Mouse (Mus musculus): ENCODE data around the gene Exosc10. TPM values are rescaled to one million over a fixed set of nuclear protein-coding genes. Genes with fewer than 3 reads are reported as not detected.

Gene Exosc10
- 58.9 and 73.5 TPM in 2 replicates for polyA plus RNA-seq (2012)

DNA sequence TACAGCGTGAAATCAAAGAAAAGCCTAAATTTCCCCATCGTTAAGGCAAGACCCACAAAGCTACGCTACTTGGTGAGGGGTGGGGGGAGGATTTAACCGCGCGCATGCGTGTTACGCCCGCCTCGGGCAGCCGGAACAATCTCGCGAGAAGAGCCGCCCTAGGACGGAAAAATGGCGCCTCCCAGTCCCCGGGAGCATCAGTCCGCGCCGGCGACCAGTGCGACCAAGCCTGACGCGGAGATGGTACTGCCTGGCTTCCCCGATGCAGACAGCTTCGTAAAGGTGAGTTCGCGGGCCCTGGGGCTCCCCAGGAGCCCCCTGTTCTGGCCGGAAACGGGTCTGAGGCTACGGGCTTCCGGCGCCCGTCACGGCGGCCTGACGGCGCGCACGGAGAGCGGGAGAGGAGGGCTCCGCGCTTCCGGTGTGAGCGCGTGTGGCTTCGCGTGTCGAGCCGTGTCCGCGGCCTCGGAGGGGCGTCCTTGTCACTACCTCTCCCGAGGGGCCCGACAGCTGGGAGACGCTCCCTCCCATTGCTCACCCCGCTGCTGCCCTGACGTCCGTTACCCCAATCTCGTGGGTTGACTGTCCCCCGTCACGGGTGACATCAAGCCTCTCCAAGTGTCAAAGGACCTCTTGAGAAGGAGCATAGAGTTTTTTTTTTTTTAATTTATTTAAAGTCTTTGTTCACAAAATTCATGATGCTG lies at the start of gene Exosc10:
Exosc10 (plus strand) TSS at position 133 of the 704 bp plus-strand sequence.
- no peak for TF ChIP-seq GATA1 (IDR thresholded peaks at IDR 0.05; ENCODE audit: low read length)

- TF ChIP-seq GATA1 (IDR thresholded peaks at IDR 0.05; ENCODE audit: low read length), result no peak
These were observed 48.7 kb upstream of the Exosc10 start for GRCm38 (mm10) chr4:148509450-148510084.

DNA sequence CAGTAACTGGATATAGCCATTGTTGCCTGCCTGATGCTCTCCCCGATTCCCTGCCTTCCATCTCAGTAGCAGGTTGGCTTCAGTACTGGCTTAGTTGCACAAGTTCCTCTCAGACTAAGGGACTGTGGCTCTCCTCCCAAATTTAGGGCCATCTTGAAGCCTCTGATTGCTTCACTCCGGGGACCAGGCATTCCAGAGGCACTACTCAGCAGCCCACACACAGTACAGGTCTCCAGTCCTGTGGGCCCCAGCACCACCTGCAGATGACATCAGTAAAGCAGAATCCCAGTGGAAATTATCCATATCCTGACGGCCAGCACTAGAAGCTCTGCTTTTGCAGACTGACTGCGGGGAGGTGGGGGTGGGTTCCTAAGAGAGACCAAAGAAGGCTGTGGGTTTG lies 47.5 kb upstream of the Exosc10 start:
- TF ChIP-seq GATA1 (IDR thresholded peaks at IDR 0.05; ENCODE audit: low read length), result no peak

DNA sequence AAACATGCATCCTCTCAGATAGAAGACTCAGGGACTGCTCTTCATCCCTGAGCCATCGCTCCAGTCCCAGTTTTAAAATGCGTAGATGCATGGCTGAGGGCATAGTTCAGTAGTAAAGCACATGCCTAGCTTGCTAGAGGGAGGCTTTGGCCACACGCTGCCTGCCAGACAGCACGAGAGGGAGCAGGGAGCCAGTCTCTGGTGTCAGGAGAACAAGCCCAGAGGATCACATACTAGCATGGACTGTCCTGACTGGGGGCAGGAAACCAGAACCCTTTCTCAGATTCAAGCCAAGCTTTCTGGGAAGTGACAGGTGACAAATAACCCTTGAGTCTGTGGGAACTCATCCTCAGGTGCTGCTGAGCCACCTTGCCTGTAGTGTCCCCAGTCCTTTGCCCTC lies 46.9 kb upstream of the Exosc10 start:
- no peak for TF ChIP-seq GATA1 (IDR thresholded peaks at IDR 0.05; ENCODE audit: low read length)

DNA sequence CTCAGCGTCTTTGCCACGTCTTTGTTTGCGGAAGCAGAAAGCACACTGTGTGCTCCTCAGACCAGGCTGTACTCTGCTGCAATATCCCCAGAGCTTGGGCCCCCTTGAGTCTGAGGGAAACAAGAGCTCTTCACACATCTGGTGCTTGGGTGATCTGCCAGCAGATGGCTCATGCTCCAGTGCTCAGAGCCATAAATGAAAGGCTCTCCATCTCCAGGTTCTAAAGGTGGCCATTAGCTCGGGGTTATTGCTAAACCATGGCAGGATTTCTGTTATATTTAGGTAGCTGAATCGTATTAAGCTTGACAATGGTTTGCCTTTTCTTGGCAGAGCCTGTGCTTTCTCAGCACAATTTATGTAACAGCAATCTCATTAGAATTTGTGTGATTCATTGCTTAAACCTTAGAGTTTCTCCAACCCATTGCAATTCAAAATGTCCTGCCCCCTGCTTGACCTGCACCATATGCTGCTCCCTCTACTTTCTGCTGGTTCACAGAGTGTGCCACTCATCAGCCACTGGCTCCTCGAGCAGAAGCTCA lies 45.1 kb upstream of the Exosc10 start:
- no peak for TF ChIP-seq GATA1 (IDR thresholded peaks at IDR 0.05; ENCODE audit: low read length)

GRCm38 (mm10) chr4:148515313-148515712 lies 42.9 kb upstream of the Exosc10 start:
- no peak for TF ChIP-seq GATA1 (IDR thresholded peaks at IDR 0.05; ENCODE audit: low read length)

DNA sequence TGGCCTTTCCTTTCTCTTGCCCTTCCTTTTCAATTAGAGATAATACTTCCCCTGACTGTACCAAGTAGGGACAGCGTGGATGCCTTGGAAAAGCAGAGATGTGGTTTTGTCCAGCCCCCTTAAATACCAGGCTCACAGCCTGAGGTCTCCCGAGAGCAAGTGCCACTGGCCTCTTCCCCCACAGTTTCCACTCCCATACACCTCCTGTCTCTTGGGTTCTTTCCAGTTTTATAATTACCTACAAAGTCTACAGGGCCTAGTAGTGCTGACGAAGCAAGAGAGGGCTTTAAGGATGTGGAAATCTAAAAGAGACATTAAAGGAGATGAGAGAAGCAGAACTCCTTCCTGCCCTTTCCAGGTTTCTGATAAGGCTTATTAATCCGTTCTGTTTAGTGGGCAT lies 40.4 kb upstream of the Exosc10 start:
- no peak for TF ChIP-seq GATA1 (IDR thresholded peaks at IDR 0.05; ENCODE audit: low read length)

DNA sequence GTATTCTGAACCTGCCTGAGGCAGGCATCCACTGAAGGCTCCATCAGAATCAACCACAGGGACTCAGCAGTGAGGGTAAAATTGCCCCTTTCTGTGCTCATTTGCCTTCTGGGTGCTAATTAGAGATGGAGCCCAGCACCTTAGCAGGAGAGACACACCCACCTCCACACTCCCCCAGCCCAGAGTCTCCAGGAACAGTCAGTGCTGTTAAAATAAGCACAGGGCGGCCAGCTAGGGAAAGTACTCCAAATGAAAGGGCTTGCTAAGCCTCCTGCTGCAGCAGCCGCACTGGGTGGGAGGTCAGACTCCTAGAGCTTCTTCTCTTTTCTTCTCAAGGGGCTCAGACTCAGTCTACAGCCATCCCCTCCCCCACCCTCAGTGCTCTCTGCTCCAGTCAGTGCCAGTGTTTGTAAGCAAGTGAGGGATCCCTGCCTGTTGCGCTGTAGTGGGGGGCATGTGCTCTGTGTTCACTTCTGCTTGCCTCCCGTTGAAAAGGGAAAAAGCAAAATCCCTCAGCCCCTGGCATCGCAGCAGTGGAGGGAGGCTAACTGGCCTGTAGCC lies 39.9 kb upstream of the Exosc10 start:
- TF ChIP-seq GATA1 (IDR thresholded peaks at IDR 0.05; ENCODE audit: low read length), result no peak

- TF ChIP-seq GATA1 (IDR thresholded peaks at IDR 0.05; ENCODE audit: low read length), result no peak
These were observed 34.7 kb upstream of the Exosc10 start for GRCm38 (mm10) chr4:148523538-148523937.

DNA sequence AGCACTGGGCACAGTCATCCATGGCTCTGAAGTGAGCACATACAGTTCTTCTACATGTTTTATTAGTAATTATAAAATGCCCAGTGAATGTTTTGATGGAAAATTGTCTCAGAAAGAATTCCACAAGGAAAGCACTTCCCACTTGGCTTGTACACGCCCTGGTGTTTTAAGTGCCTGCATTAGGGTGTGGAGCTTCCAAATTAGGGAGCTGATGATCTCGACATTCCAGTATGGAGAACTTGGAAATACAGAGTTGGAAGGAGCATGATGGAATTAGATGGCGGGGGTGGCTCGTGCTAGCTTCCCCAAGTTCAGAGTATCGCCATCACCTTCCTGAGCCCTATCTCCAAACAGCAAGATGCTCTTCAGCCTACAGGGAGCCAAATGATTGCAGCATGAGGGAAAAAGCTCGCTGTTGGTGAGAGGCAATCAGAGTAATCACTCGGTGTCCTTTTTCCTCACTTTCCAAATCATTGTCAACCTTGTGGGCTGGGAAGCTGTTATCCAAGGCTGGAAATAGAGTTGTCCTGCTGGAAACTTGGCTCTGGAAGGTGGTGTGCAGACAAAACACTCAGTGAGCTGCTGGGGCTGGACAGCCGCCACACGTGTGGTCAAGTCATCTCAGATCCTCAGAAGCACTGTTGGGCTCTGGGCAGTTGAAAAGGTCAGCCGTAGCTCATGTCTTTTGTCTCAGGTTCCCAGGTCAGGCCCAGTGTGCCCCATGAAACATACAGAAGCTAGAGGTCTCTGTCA lies 30.9 kb upstream of the Exosc10 start:
- no peak for TF ChIP-seq GATA1 (IDR thresholded peaks at IDR 0.05; ENCODE audit: low read length)

GRCm38 (mm10) chr4:148530351-148530750 lies 27.9 kb upstream of the Exosc10 start:
- TF ChIP-seq GATA1 (IDR thresholded peaks at IDR 0.05; ENCODE audit: low read length), result no peak

DNA sequence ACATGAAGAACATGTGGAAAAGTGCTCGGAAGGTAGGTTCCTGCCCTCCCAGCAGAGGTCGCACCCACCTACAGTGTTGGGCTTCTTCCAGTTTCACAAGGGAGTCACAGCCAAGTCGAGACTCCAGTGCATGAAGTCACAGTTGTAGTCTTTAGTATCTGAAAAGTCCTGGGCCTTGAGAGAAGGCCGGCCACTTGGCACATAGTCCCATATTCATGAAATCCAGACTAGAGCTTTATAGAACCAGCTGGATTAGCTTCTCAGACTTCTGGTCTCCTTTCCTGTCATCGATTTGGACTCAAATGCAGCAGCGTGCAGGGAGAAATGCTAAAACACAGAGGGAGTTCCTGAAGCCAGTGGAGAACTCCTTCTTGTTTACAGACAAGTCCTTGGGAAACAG lies 27.5 kb upstream of the Exosc10 start:
- TF ChIP-seq GATA1 (IDR thresholded peaks at IDR 0.05; ENCODE audit: low read length), result no peak

- no peak for TF ChIP-seq GATA1 (IDR thresholded peaks at IDR 0.05; ENCODE audit: low read length)
These were observed 26.9 kb upstream of the Exosc10 start for GRCm38 (mm10) chr4:148531341-148531740.

- TF ChIP-seq GATA1 (IDR thresholded peaks at IDR 0.05; ENCODE audit: low read length), result no peak
These were observed 25.7 kb upstream of the Exosc10 start for GRCm38 (mm10) chr4:148532516-148532915.

GRCm38 (mm10) chr4:148533613-148534328 lies 24.5 kb upstream of the Exosc10 start:
- no peak for TF ChIP-seq GATA1 (IDR thresholded peaks at IDR 0.05; ENCODE audit: low read length)
